In genomic region chr3:58727012-58727411, GRCm38 (mm10) we compare ENCODE assay signal across 7 mouse cellular contexts. TPM values are rescaled to one million over a fixed set of nuclear protein-coding genes. Genes with fewer than 3 reads are reported as not detected.
DNase-seq lines count a peak whose midpoint lies in the region; ATAC-seq and TF ChIP-seq lines count a peak whose summit lies in the region.

No protein-coding gene starts in this region.

- ATAC-seq in Patski = no peak
- no peak; the same call in 1 of the 2 replicates for ATAC-seq in hindbrain, embryonic 14.5 days (ENCODE audit: low FRiP score)

- H3K27me3 ChIP-seq in Patski = no peaks in the 10 kb centered on the region
- no peaks in the 10 kb centered on the region for H3K27me3 ChIP-seq in cerebellum, adult 2 months (ENCODE audit: control insufficient read depth, insufficient read depth, low read length)
- H3K27me3 ChIP-seq in hindbrain, embryonic 14.5 days (ENCODE audit: control insufficient read depth, insufficient read depth, low read length) = no peaks in the 10 kb centered on the region

- no peaks in the 10 kb centered on the region for H3K36me3 ChIP-seq in hindbrain, embryonic 14.5 days (replicated peaks; ENCODE audit: control insufficient read depth, insufficient read depth)

- WGBS in cerebellum, adult 2 months = 52% methylated on average over 3 of the region's 3 CpGs
- 47% methylated on average over 3 of the region's 3 CpGs for WGBS in hindbrain, embryonic 14.5 days

- peak; percentile 52 for DNase-seq in layer of hippocampus, adult 11-12 months (ENCODE audit: low spot score)
- no peak for DNase-seq in layer of hippocampus, adult 9-10 months (ENCODE audit: low spot score)
- DNase-seq in Patski (ENCODE audit: low read depth, low spot score) = no peak
- DNase-seq in cerebellum, adult 2 months = peak; percentile 67 to 76
- peak; percentile 58 for DNase-seq in hindbrain, embryonic 14.5 days (ENCODE audit: low spot score)
- peak; percentile 47 for DNase-seq in lung, postnatal 10 days
- peak; percentile 14 for DNase-seq in thymus, postnatal 0 days (ENCODE audit: low spot score)

- H3K27ac ChIP-seq in cerebellum, adult 2 months (ENCODE audit: insufficient read depth, low read length) = no peak overlapping the region
- H3K27ac ChIP-seq in hindbrain, embryonic 14.5 days = no peak overlapping the region

- no peak for TF ChIP-seq POLR2A in cerebellum, adult 2 months (IDR thresholded peaks at IDR 0.05; ENCODE audit: borderline replicate concordance, insufficient read depth, low read length)

- H3K4me1 ChIP-seq in cerebellum, adult 2 months (ENCODE audit: control insufficient read depth, insufficient read depth, low read length) = no peaks in the 10 kb centered on the region; the same call in 1 of the 2 replicates
- H3K4me1 ChIP-seq in hindbrain, embryonic 14.5 days (replicated peaks; ENCODE audit: control insufficient read depth, insufficient read depth, low read length) = no peaks in the 10 kb centered on the region

- H3K4me2 ChIP-seq in hindbrain, embryonic 14.5 days (replicated peaks) = no peak overlapping the region

- TF ChIP-seq CTCF in Patski (IDR thresholded peaks at IDR 0.05) = peak; percentile 71
- TF ChIP-seq CTCF in cerebellum, adult 2 months (IDR thresholded peaks at IDR 0.05; ENCODE audit: borderline replicate concordance, insufficient read depth, low read depth, low read length) = peak; percentile 92

- no peaks in the 10 kb centered on the region for H3K9me3 ChIP-seq in hindbrain, embryonic 14.5 days (ENCODE audit: control insufficient read depth, low read length)

- H3K9ac ChIP-seq in hindbrain, embryonic 14.5 days = no peak overlapping the region

- CTCF ChIA-PET in Patski (lab: Charles Lee) = interaction anchor here (0.7 to 1.7 kb wide), 10 partner anchors 13 to 68 kb away, joined by 3 to 10 read pairs (median 3); no protein-coding TSS in a partner anchor

- in situ Hi-C loops in Patski (cut with MboI; ENCODE audit: low pct_unique_long_range_greater_than_20kb) = no loop called here

- POLR2A ChIA-PET in Patski (lab: Charles Lee) = interaction anchor here (0.7 kb wide), 1 partner anchor 61 kb away, joined by 3 read pairs; no protein-coding TSS in a partner anchor

- H3K4me3 ChIP-seq in cerebellum, adult 2 months (replicated peaks; ENCODE audit: insufficient read depth, low read depth, low read length) = no peak overlapping the region
- H3K4me3 ChIP-seq in hindbrain, embryonic 14.5 days (replicated peaks; ENCODE audit: low read length) = no peak overlapping the region

RNA-seq across cellular contexts. Expression of gene Siah2, which starts 34.8 kb away (rescaled TPM):
- polyA plus RNA-seq in Patski (2021) = 16.0 TPM
- 25.0 and 26.7 TPM in 2 replicates for polyA plus RNA-seq in cerebellum, adult 2 months (2012; rRNA removed)
- polyA plus RNA-seq in hindbrain, embryonic 14.5 days (2014; fragmentation: Nextera tagmentation; extraction: Ambion mirVana) = 16.3 and 17.3 TPM in 2 replicates
- 4.2 and 4.3 TPM in 2 replicates for polyA plus RNA-seq in thymus, postnatal 0 days (2015; fragmentation: Nextera tagmentation; extraction: Ambion mirVana)

Comparison
In these comparisons a context has a peak if more than half of its experiments do, and no peak if none do; other contexts are left out.
1. DNase-seq: peak in layer of hippocampus, adult 11-12 months (single experiment), cerebellum, adult 2 months (2 of 2), hindbrain, embryonic 14.5 days (single experiment), lung, postnatal 10 days (single experiment) and thymus, postnatal 0 days (single experiment); none in layer of hippocampus, adult 9-10 months (single experiment) and Patski (single experiment).